Mouse (Mus musculus) CH12.LX (cell line): ENCODE data around the gene Actl11.

ENCODE experiments used
- CTCF ChIP-seq, 2 experiments: IDR thresholded peaks in 1 of 2; conservative IDR thresholded peaks in 1 of 2; 2 replicates each; pipeline ENCODE4 v1.5.1; 2011 to 2012; ENCODE audit warnings: low read depth in 2 of 2, low read length in 2 of 2, improper control_type of control experiment in 1 of 2, inconsistent platforms in 1 of 2, mild to moderate bottlenecking in 1 of 2, moderate library complexity in 1 of 2
- EP300 ChIP-seq: IDR thresholded peaks from 2 replicates; pipeline ENCODE4 v1.6.1; 2011; ENCODE audit warnings: low read length, improper control_type of control experiment
- MAFK ChIP-seq: IDR thresholded peaks from 2 replicates; pipeline ENCODE4 v1.6.1; 2011; ENCODE audit warnings: low read length, improper control_type of control experiment; ENCODE audit not compliant: insufficient replicate concordance
- POLR2A ChIP-seq: IDR thresholded peaks from 2 replicates; pipeline ENCODE4 v1.6.1; 2011; ENCODE audit warnings: low read depth, mild to moderate bottlenecking, improper control_type of control experiment, low read length
- TCF12 ChIP-seq: IDR thresholded peaks from 2 replicates; pipeline ENCODE4 v1.6.1; 2014; ENCODE audit warnings: low read depth, mild to moderate bottlenecking, inconsistent platforms, low read length, improper control_type of control experiment

DNA sequence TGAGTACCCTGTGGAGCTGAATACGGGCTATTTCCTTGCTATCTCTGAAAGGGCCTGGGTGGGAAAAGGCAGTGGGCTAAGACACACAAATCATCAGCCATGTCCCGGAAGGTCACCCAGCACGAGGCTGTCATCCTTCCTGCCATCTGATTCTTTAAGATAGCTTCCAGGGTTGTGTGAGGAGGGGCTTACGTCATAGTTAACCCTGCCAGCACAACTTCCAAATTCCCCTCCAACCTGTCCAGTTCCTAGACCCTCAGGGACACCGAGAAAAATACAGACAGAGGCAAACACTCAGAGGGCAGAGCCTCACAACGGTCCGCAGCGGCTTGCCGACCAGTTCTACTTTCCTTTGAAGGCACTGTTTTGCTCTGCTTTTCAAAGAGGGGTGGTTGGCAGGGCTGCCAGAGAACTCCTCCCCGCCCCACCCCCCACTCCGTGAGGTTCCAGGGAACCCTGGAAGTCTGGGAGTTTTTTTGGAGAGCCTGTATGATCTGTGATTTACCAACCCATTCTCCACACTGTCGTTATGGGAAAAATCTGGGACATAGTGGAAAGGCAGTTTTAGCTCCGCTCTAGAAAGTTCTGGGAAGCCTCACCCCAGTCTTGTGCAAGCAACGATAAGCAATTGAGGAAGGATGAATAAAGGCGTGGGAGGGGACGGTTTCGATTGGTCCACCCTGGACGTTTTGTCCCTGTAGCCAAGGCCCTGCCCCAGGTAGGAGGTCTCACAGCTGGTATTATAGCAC is 19.7 kb upstream of the Actl11 start:
- TF ChIP-seq CTCF (conservative IDR thresholded peaks at IDR 0.05 in 1 of 2, IDR thresholded peaks at IDR 0.05 in 1 of 2; ENCODE audit: low read depth in 2 of 2, low read length in 2 of 2) (no peak), EP300 (no peak), TCF12 (no peak), POLR2A (no peak), MAFK (no peak)
